ENCODE assay signal across 8 mouse cellular contexts in the genomic region with DNA sequence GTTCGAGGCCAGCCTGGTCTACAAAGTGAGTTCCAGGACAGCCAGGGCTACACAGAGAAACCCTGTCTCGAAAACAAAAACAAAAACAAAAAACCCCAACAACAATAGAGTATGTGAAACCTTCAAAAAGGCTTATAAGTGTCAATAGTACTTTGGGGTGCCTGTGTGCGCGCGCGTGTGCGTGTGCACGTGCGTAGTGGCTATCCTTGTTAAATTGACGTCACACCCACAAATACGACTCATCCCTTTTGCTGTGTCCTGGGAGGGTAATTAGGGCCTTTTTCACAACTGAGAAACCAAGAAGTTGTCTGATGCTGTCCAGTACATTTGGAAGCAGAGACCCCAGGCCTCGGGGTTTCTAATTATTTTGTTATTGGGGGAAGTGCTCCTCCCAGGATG. TPM values are rescaled to one million over a fixed set of nuclear protein-coding genes. Genes with fewer than 3 reads are reported as not detected.
A peak's percentile ranks its signal among the peaks of the same experiment; 100 is the strongest.
DNase-seq lines count a peak whose midpoint lies in the region; ATAC-seq and TF ChIP-seq lines count a peak whose summit lies in the region.

No protein-coding gene starts in this region.

- intact Hi-C loops in heart, postnatal 36 days (cut with DNase I): no loop called here

- peaks cover 9% of the 10 kb centered on the region for H3K4me1 ChIP-seq in heart, embryonic 16.5 days (ENCODE audit: control insufficient read depth, insufficient read depth, low read length)
- H3K4me1 ChIP-seq in hindbrain, embryonic 13.5 days (replicated peaks): peaks cover 25% of the 10 kb centered on the region
- H3K4me1 ChIP-seq in midbrain, embryonic 12.5 days: peaks cover 16% of the 10 kb centered on the region; the same call in 1 of the 2 replicates
- H3K4me1 ChIP-seq in kidney, adult 2 months (ENCODE audit: control insufficient read depth, insufficient read depth, low read length): no peaks in the 10 kb centered on the region

- DNase-seq in heart, postnatal 36 days: no peak
- DNase-seq in ZHBTc4 (ENCODE audit: low read depth, low spot score): peak; percentile 10
- DNase-seq in urinary bladder, postnatal 25 days (ENCODE audit: low spot score): no peak
- no peak for DNase-seq in ovary, postnatal 14 days (ENCODE audit: low spot score)
- DNase-seq in kidney, adult 2 months: no peak

- no peak for TF ChIP-seq POLR2A in kidney, adult 2 months (IDR thresholded peaks at IDR 0.05; ENCODE audit: low read depth, low read length)

- TF ChIP-seq CTCF in kidney, adult 2 months (conservative IDR thresholded peaks at IDR 0.05; ENCODE audit: insufficient read depth, insufficient read length, low read depth, low read length): no peak

- H3K36me3 ChIP-seq in heart, embryonic 16.5 days (ENCODE audit: control insufficient read depth, insufficient read depth): no peaks in the 10 kb centered on the region
- H3K36me3 ChIP-seq in hindbrain, embryonic 13.5 days: no peaks in the 10 kb centered on the region
- no peaks in the 10 kb centered on the region for H3K36me3 ChIP-seq in midbrain, embryonic 12.5 days
- H3K36me3 ChIP-seq in kidney, adult 2 months (ENCODE audit: control insufficient read depth, insufficient read depth, low read length): no peaks in the 10 kb centered on the region

- peak overlapping the region; percentile 58 for H3K9ac ChIP-seq in heart, embryonic 16.5 days (ENCODE audit: low read length)
- peak overlapping the region; percentile 75 for H3K9ac ChIP-seq in hindbrain, embryonic 13.5 days
- H3K9ac ChIP-seq in midbrain, embryonic 12.5 days (replicated peaks): peak overlapping the region; percentile 58; the same call in 1 of the 2 replicates

- no peaks in the 10 kb centered on the region for H3K27me3 ChIP-seq in heart, embryonic 16.5 days (ENCODE audit: control insufficient read depth, insufficient read depth, low read length)
- H3K27me3 ChIP-seq in hindbrain, embryonic 13.5 days: no peaks in the 10 kb centered on the region
- no peaks in the 10 kb centered on the region for H3K27me3 ChIP-seq in midbrain, embryonic 12.5 days
- H3K27me3 ChIP-seq in kidney, adult 2 months (replicated peaks; ENCODE audit: control insufficient read depth, insufficient read depth, low read length): no peaks in the 10 kb centered on the region

- no peak for ATAC-seq in heart, embryonic 16.5 days (replicated peaks; ENCODE audit: extremely low read depth, insufficient read depth, low FRiP score)
- peak; percentile 13; the same call in 1 of the 2 replicates for ATAC-seq in hindbrain, embryonic 13.5 days (ENCODE audit: low FRiP score)
- ATAC-seq in midbrain, embryonic 12.5 days (ENCODE audit: low FRiP score, low read depth): peak; percentile 34; the same call in 1 of the 2 replicates

- H3K9me3 ChIP-seq in heart, embryonic 16.5 days (replicated peaks; ENCODE audit: control insufficient read depth, low read length): no peaks in the 10 kb centered on the region
- H3K9me3 ChIP-seq in hindbrain, embryonic 13.5 days: no peaks in the 10 kb centered on the region
- no peaks in the 10 kb centered on the region for H3K9me3 ChIP-seq in midbrain, embryonic 12.5 days

- peak overlapping the region; percentile 37 for H3K27ac ChIP-seq in heart, embryonic 16.5 days (ENCODE audit: low read length)
- peak overlapping the region; percentile 91 for H3K27ac ChIP-seq in hindbrain, embryonic 13.5 days
- H3K27ac ChIP-seq in midbrain, embryonic 12.5 days (replicated peaks): peak overlapping the region; percentile 89
- H3K27ac ChIP-seq in kidney, adult 2 months (ENCODE audit: insufficient read depth, low read depth, low read length): no peak overlapping the region

- peak overlapping the region; percentile 44 for H3K4me3 ChIP-seq in heart, embryonic 16.5 days (ENCODE audit: low read length)
- peak overlapping the region; percentile 38 for H3K4me3 ChIP-seq in hindbrain, embryonic 13.5 days
- peak overlapping the region; percentile 41 for H3K4me3 ChIP-seq in midbrain, embryonic 12.5 days
- H3K4me3 ChIP-seq in kidney, adult 2 months (ENCODE audit: insufficient read depth, low read depth, low read length): no peak overlapping the region

- 61% methylated on average over 12 of the region's 12 CpGs for WGBS in heart, embryonic 16.5 days
- WGBS in hindbrain, embryonic 13.5 days: 65% methylated on average over 12 of the region's 12 CpGs
- WGBS in midbrain, embryonic 12.5 days: 62% methylated on average over 12 of the region's 12 CpGs
- WGBS in kidney, adult 2 months: 59% methylated on average over 12 of the region's 12 CpGs

- peak overlapping the region; percentile 65 for H3K4me2 ChIP-seq in heart, embryonic 16.5 days (ENCODE audit: low read depth, low read length)
- H3K4me2 ChIP-seq in hindbrain, embryonic 13.5 days: peak overlapping the region; percentile 71
- H3K4me2 ChIP-seq in midbrain, embryonic 12.5 days (replicated peaks): peak overlapping the region; percentile 72

RNA-seq across cellular contexts. Expression of a gene that starts 44.5 kb away (rescaled TPM):
- 7.4 and 7.7 TPM in 2 replicates for polyA plus RNA-seq in heart, embryonic 16.5 days (2015; fragmentation: Nextera tagmentation; extraction: Ambion mirVana)
- 1 to 10 TPM; 4.3 to 5.2 TPM for total RNA-seq in heart, postnatal 36 days (2021)
- polyA plus RNA-seq in hindbrain, embryonic 13.5 days (2015; fragmentation: Nextera tagmentation; extraction: Ambion mirVana): 46.6 and 47.1 TPM in 2 replicates
- polyA plus RNA-seq in midbrain, embryonic 12.5 days (2016; fragmentation: Nextera tagmentation; extraction: Ambion mirVana): 40.8 and 47.4 TPM in 2 replicates
- polyA plus RNA-seq in kidney, adult 2 months (2012; rRNA removed): 4.5 and 5.1 TPM in 2 replicates

RNA-seq across cellular contexts. Expression of a gene that starts 59.9 kb away (rescaled TPM):
- polyA plus RNA-seq in heart, embryonic 16.5 days (2015; fragmentation: Nextera tagmentation; extraction: Ambion mirVana): not detected in 2 replicates
- total RNA-seq in heart, postnatal 36 days (2021): not detected
- not detected in 2 replicates for polyA plus RNA-seq in hindbrain, embryonic 13.5 days (2015; fragmentation: Nextera tagmentation; extraction: Ambion mirVana)
- not detected in 2 replicates for polyA plus RNA-seq in midbrain, embryonic 12.5 days (2016; fragmentation: Nextera tagmentation; extraction: Ambion mirVana)
- not detected in 2 replicates for polyA plus RNA-seq in kidney, adult 2 months (2012; rRNA removed)
